ENCODE assay signal across 9 mouse cellular contexts in the genomic region with DNA sequence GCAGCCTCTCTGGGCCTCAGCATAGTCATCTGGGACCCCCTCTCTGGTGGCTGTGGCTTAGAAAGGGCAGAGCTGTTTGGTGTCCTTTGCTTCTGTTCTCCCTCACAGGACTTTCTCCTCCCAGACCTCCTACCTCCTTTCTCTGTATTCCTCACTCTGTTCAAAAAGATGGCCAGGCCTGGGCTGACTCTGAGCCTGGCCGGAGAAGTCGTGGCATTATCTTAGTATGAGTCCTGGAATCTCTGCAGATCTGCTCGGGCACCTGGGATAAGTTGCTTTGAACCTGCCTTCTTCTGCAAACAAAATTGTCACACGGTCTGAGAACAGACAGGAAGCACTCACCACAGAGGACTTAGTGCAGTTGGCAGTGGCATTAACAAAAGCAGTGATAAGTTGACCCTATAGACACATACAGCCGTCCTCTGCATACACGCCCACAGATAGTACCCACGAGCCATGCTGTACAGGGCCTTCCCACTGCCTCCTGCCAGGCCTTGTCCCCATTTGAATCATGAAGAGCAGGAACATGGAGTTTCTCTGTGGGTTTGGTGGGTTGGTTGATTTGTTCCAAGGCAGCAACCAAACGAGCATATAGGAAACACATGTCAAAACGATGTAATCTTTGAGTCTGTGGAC.
DNase-seq lines count a peak whose midpoint lies in the region; ATAC-seq and TF ChIP-seq lines count a peak whose summit lies in the region.
"Had no signal": no experiment of that assay in that cellular context is flagged by ENCODE, and none has a peak within 500 bp of the region (broad histone marks: within the 10 kb centered on the region; RNA-seq: fewer than 3 reads in every experiment).

No protein-coding gene starts in this region.

- WGBS in forebrain, embryonic 12.5 days, result 49% methylated on average over 9 of the region's 9 CpGs
- 77% methylated on average over 9 of the region's 9 CpGs for WGBS in limb, embryonic 10.5 days
- WGBS in neural tube, embryonic 15.5 days, result 53% methylated on average over 9 of the region's 9 CpGs
- WGBS in thymus, adult 2 months, result 22% methylated on average over 9 of the region's 9 CpGs

- no peak for DNase-seq in layer of hippocampus, adult 2 months (ENCODE audit: low spot score in 2 of 2)
- DNase-seq in layer of hippocampus, adult 9-11 months, result no peak
- DNase-seq in limb, embryonic 10.5 days (ENCODE audit: low spot score), result no peak
- DNase-seq in urinary bladder, postnatal 10 days (ENCODE audit: low spot score), result no peak
- DNase-seq in thymus, adult 2 months, result no peak
- no peak for DNase-seq in urinary bladder, postnatal 14 days (ENCODE audit: low spot score)

- no peak for TF ChIP-seq CTCF in layer of hippocampus, adult 2 months (conservative IDR thresholded peaks at IDR 0.05)
- TF ChIP-seq CTCF in thymus, adult 2 months (IDR thresholded peaks at IDR 0.05; ENCODE audit: borderline replicate concordance, control insufficient read depth, extremely low read depth, insufficient read depth, low read length, poor library complexity), result no peak

- peaks cover 38% of the 10 kb centered on the region for H3K36me3 ChIP-seq in forebrain, embryonic 12.5 days (replicated peaks)
- H3K36me3 ChIP-seq in limb, embryonic 10.5 days, result 0 out of 2 replicates have a peak, but pooled peaks cover 3% of the 10 kb centered on the region
- peaks cover 17% of the 10 kb centered on the region for H3K36me3 ChIP-seq in neural tube, embryonic 15.5 days
- peaks cover 8% of the 10 kb centered on the region; the same call in 1 of the 2 replicates for H3K36me3 ChIP-seq in thymus, adult 2 months (ENCODE audit: control insufficient read depth, insufficient read depth, low read length)
- H3K36me3 ChIP-seq: liver, embryonic 15.5 days had no signal

- H3K4me1 ChIP-seq in forebrain, embryonic 12.5 days, result peaks cover 69% of the 10 kb centered on the region
- peaks cover 65% of the 10 kb centered on the region for H3K4me1 ChIP-seq in limb, embryonic 10.5 days
- peaks cover 73% of the 10 kb centered on the region for H3K4me1 ChIP-seq in neural tube, embryonic 15.5 days
- H3K4me1 ChIP-seq in thymus, adult 2 months (replicated peaks; ENCODE audit: control insufficient read depth, insufficient read depth, low read length), result peaks cover 9% of the 10 kb centered on the region
- H3K4me1 ChIP-seq: liver, embryonic 15.5 days had no signal

- H3K9ac ChIP-seq in forebrain, embryonic 12.5 days, result 0 out of 2 replicates have a peak overlapping the region, but pooled peaks have one; percentile 36
- no peak overlapping the region for H3K9ac ChIP-seq in neural tube, embryonic 15.5 days (replicated peaks)
- H3K9ac ChIP-seq: liver, embryonic 15.5 days had no signal

- no peak overlapping the region for H3K4me2 ChIP-seq in forebrain, embryonic 12.5 days
- no peak overlapping the region for H3K4me2 ChIP-seq in neural tube, embryonic 15.5 days
- H3K4me2 ChIP-seq: liver, embryonic 15.5 days had no signal

- H3K9me3 ChIP-seq in forebrain, embryonic 12.5 days, result no peaks in the 10 kb centered on the region
- no peaks in the 10 kb centered on the region for H3K9me3 ChIP-seq in limb, embryonic 10.5 days (replicated peaks)
- no peaks in the 10 kb centered on the region for H3K9me3 ChIP-seq in neural tube, embryonic 15.5 days (replicated peaks)
- H3K9me3 ChIP-seq: liver, embryonic 15.5 days had no signal

- H3K27me3 ChIP-seq in forebrain, embryonic 12.5 days, result peaks cover 23% of the 10 kb centered on the region; the same call in 1 of the 2 replicates
- no peaks in the 10 kb centered on the region for H3K27me3 ChIP-seq in limb, embryonic 10.5 days (ENCODE audit: low read depth, poor library complexity, severe bottlenecking)
- H3K27me3 ChIP-seq in neural tube, embryonic 15.5 days (replicated peaks), result no peaks in the 10 kb centered on the region
- H3K27me3 ChIP-seq in thymus, adult 2 months (ENCODE audit: control insufficient read depth, insufficient read depth, low read length), result no peaks in the 10 kb centered on the region
- H3K27me3 ChIP-seq: liver, embryonic 15.5 days had no signal

- ATAC-seq in forebrain, embryonic 12.5 days (ENCODE audit: low FRiP score), result no peak
- no peak for ATAC-seq in neural tube, embryonic 15.5 days (ENCODE audit: low FRiP score)

- peak overlapping the region; percentile 95 for H3K27ac ChIP-seq in layer of hippocampus, adult 2 months
- H3K27ac ChIP-seq in forebrain, embryonic 12.5 days, result peak overlapping the region; percentile 87
- peak overlapping the region; percentile 80 for H3K27ac ChIP-seq in limb, embryonic 10.5 days
- H3K27ac ChIP-seq in neural tube, embryonic 15.5 days (replicated peaks), result peak overlapping the region; percentile 86
- H3K27ac ChIP-seq in thymus, adult 2 months (ENCODE audit: control insufficient read depth, insufficient read depth, low read length), result no peak overlapping the region
- H3K27ac ChIP-seq: liver, embryonic 15.5 days had no signal

- TF ChIP-seq POLR2A in thymus, adult 2 months (IDR thresholded peaks at IDR 0.05; ENCODE audit: control insufficient read depth, extremely low read depth, insufficient read depth, low read length, poor library complexity), result no peak

- no peak overlapping the region for H3K4me3 ChIP-seq in layer of hippocampus, adult 2 months
- H3K4me3 ChIP-seq in forebrain, embryonic 12.5 days (replicated peaks), result no peak overlapping the region
- no peak overlapping the region for H3K4me3 ChIP-seq in limb, embryonic 10.5 days
- no peak overlapping the region for H3K4me3 ChIP-seq in neural tube, embryonic 15.5 days (replicated peaks)
- no peak overlapping the region for H3K4me3 ChIP-seq in thymus, adult 2 months (ENCODE audit: control insufficient read depth, insufficient read depth, low read length)
- H3K4me3 ChIP-seq: liver, embryonic 15.5 days had no signal
